ENCODE assay signal across 25 mouse cellular contexts in the genomic region with DNA sequence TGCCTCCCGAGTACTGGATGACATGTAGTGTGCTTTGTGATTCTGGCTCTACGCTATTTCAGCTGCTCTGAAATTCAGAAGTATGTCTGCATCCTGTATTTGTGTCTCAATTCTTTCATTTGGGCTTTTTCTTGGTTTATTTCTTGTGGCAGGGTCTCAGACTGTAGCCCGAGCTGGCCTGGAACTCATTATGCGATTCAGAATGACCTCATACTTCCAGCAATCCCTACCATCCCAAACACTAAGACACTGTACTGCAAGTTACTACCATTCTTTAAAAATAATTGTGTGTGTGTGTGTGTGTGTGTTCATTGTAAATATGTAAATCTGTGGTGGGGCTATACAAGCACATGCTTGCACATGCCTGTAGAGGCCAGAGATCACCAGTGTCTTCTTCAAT.
"Had no signal": no experiment of that assay in that cellular context is flagged by ENCODE, and none has a peak within 500 bp of the region (broad histone marks: within the 10 kb centered on the region; RNA-seq: fewer than 3 reads in every experiment).

No protein-coding gene starts in this region.

- H3K9ac ChIP-seq: heart, embryonic 12.5 days; hindbrain, embryonic 13.5 days; hindbrain, embryonic 15.5 days; kidney, embryonic 15.5 days; limb, embryonic 13.5 days; limb, embryonic 15.5 days; liver, embryonic 12.5 days; liver, embryonic 14.5 days had no signal

- H3K4me2 ChIP-seq: heart, embryonic 12.5 days; hindbrain, embryonic 13.5 days; hindbrain, embryonic 15.5 days; kidney, embryonic 15.5 days; limb, embryonic 13.5 days; limb, embryonic 15.5 days; liver, embryonic 12.5 days had no signal

- H3K4me1 ChIP-seq: heart, embryonic 12.5 days; kidney, embryonic 15.5 days; liver, embryonic 12.5 days had no signal

- ATAC-seq: hindbrain, postnatal 0 days; intestine, embryonic 16.5 days; liver, embryonic 12.5 days had no signal

- H3K27me3 ChIP-seq: heart, embryonic 12.5 days; hindbrain, embryonic 13.5 days; hindbrain, embryonic 15.5 days; kidney, embryonic 15.5 days; limb, embryonic 13.5 days; limb, embryonic 15.5 days; liver, embryonic 12.5 days had no signal

- DNase-seq: gastrocnemius, adult 2 months; gastrocnemius, postnatal 10 days; gastrocnemius, postnatal 36 days; heart, adult 18-20 months; heart, postnatal 10 days; heart, postnatal 36 days; kidney, adult 11 months; kidney, adult 2 months; kidney, adult 9 months; kidney, postnatal 14 days; kidney, postnatal 36 days; left cerebral cortex, postnatal 4 days had no signal

- H3K36me3 ChIP-seq: heart, embryonic 10.5 days; heart, embryonic 12.5 days; hindbrain, embryonic 13.5 days; hindbrain, embryonic 15.5 days; kidney, embryonic 15.5 days; limb, embryonic 13.5 days; limb, embryonic 15.5 days; liver, embryonic 12.5 days had no signal

- H3K4me3 ChIP-seq: gastrocnemius, adult 2 months; heart, embryonic 10.5 days; heart, embryonic 12.5 days; hindbrain, embryonic 13.5 days; hindbrain, embryonic 15.5 days; kidney, embryonic 15.5 days; left cerebral cortex, adult 2 months; limb, embryonic 13.5 days; limb, embryonic 15.5 days; liver, embryonic 12.5 days had no signal

- H3K27ac ChIP-seq: gastrocnemius, adult 2 months; heart, embryonic 10.5 days; hindbrain, embryonic 13.5 days; hindbrain, embryonic 15.5 days; hindbrain, postnatal 0 days; kidney, embryonic 15.5 days; kidney, postnatal 0 days; left cerebral cortex, adult 2 months; liver, embryonic 12.5 days; liver, embryonic 14.5 days had no signal

- H3K9me3 ChIP-seq: heart, embryonic 10.5 days; heart, embryonic 12.5 days; hindbrain, embryonic 13.5 days; hindbrain, embryonic 15.5 days; kidney, embryonic 15.5 days; limb, embryonic 13.5 days; limb, embryonic 15.5 days; liver, embryonic 12.5 days had no signal
